Mouse (Mus musculus): ENCODE data around the gene RPS10-NUDT3. TPM values are rescaled to one million over a fixed set of nuclear protein-coding genes. Genes with fewer than 3 reads are reported as not detected.

The RPS10-NUDT3 gene
- polyA plus RNA-seq, 1 experiment from 2014 or later = not detected

GRCm38 (mm10) chr17:27592565-27592910 is 42.5 kb downstream of the RPS10-NUDT3 start:
- 96% methylated on average over 7 of the region's 7 CpGs for WGBS

GRCm38 (mm10) chr17:27591826-27592564 is 43.0 kb downstream of the RPS10-NUDT3 start:
- ATAC-seq (ENCODE audit: low FRiP score) (no peak), DNase-seq (ENCODE audit: low spot score) (no peak)
- Histone ChIP-seq H3K9ac (ENCODE audit: low read depth, low read length) (no peak overlapping the region), H3K27me3 (ENCODE audit: control insufficient read depth, insufficient read depth, low read length) (no peaks in the 10 kb centered on the region), H3K9me3 (ENCODE audit: control insufficient read depth, low read length) (no peaks in the 10 kb centered on the region), H3K4me3 (ENCODE audit: low read depth, low read length) (no peak overlapping the region), H3K4me2 (replicated peaks; ENCODE audit: low read depth, low read length) (no peak overlapping the region), H3K27ac (ENCODE audit: low read depth, low read length) (no peak overlapping the region), H3K36me3 (ENCODE audit: control insufficient read depth, insufficient read depth, low read length) (peaks cover 12% of the 10 kb centered on the region), H3K4me1 (replicated peaks; ENCODE audit: control insufficient read depth, insufficient read depth, low read length) (no peaks in the 10 kb centered on the region)
- WGBS = 89% methylated on average over 12 of the region's 12 CpGs

More at GRCm38 (mm10) chr17:27592565-27592910, 42.5 kb downstream of the RPS10-NUDT3 start:
- Histone ChIP-seq H3K27me3 (ENCODE audit: control insufficient read depth, insufficient read depth, low read length) (no peaks in the 10 kb centered on the region), H3K9me3 (ENCODE audit: control insufficient read depth, low read length) (no peaks in the 10 kb centered on the region), H3K36me3 (ENCODE audit: control insufficient read depth, insufficient read depth, low read length) (peaks cover 12% of the 10 kb centered on the region), H3K4me3 (ENCODE audit: low read depth, low read length) (no peak overlapping the region), H3K4me1 (replicated peaks; ENCODE audit: control insufficient read depth, insufficient read depth, low read length) (no peaks in the 10 kb centered on the region), H3K4me2 (replicated peaks; ENCODE audit: low read depth, low read length) (no peak overlapping the region), H3K9ac (ENCODE audit: low read depth, low read length) (no peak overlapping the region), H3K27ac (ENCODE audit: low read depth, low read length) (no peak overlapping the region)
- ATAC-seq (ENCODE audit: low FRiP score) (no peak), DNase-seq (ENCODE audit: low spot score) (no peak)

- no peaks in the 10 kb centered on the region for H3K27me3 ChIP-seq (ENCODE audit: control insufficient read depth, insufficient read depth, low read length)
- DNase-seq (ENCODE audit: low spot score) (no peak), ATAC-seq (ENCODE audit: low FRiP score) (no peak)
- 81% methylated on average over 8 of the region's 8 CpGs for WGBS
- H3K36me3 ChIP-seq (ENCODE audit: control insufficient read depth, insufficient read depth, low read length) = peaks cover 7% of the 10 kb centered on the region
- H3K4me3 ChIP-seq (ENCODE audit: low read depth, low read length) = no peak overlapping the region
- H3K4me2 ChIP-seq (replicated peaks; ENCODE audit: low read depth, low read length) = no peak overlapping the region
- H3K4me1 ChIP-seq (replicated peaks; ENCODE audit: control insufficient read depth, insufficient read depth, low read length) = no peaks in the 10 kb centered on the region
- H3K27ac ChIP-seq (ENCODE audit: low read depth, low read length) = no peak overlapping the region
- H3K9ac ChIP-seq (ENCODE audit: low read depth, low read length) = no peak overlapping the region
- H3K9me3 ChIP-seq (ENCODE audit: control insufficient read depth, low read length) = no peaks in the 10 kb centered on the region
Measured at GRCm38 (mm10) chr17:27588231-27588630, 46.8 kb downstream of the RPS10-NUDT3 start.

GRCm38 (mm10) chr17:27587252-27587651 is 47.8 kb downstream of the RPS10-NUDT3 start:
- 71% methylated on average over 12 of the region's 12 CpGs for WGBS

GRCm38 (mm10) chr17:27586661-27587060 is 48.4 kb downstream of the RPS10-NUDT3 start:
- no peaks in the 10 kb centered on the region for H3K9me3 ChIP-seq (ENCODE audit: control insufficient read depth, low read length)
- H3K4me1 ChIP-seq (replicated peaks; ENCODE audit: control insufficient read depth, insufficient read depth, low read length) = no peaks in the 10 kb centered on the region
- no peak overlapping the region for H3K4me3 ChIP-seq (ENCODE audit: low read depth, low read length)
- WGBS = 78% methylated on average over 9 of the region's 9 CpGs
- no peak overlapping the region for H3K9ac ChIP-seq (ENCODE audit: low read depth, low read length)
- no peak overlapping the region for H3K27ac ChIP-seq (ENCODE audit: low read depth, low read length)
- DNase-seq (ENCODE audit: low spot score) (no peak), ATAC-seq (ENCODE audit: low FRiP score) (no peak)
- peaks cover 7% of the 10 kb centered on the region; the same call in 1 of the 2 replicates for H3K36me3 ChIP-seq (ENCODE audit: control insufficient read depth, insufficient read depth, low read length)
- H3K27me3 ChIP-seq (ENCODE audit: control insufficient read depth, insufficient read depth, low read length) = no peaks in the 10 kb centered on the region
- H3K4me2 ChIP-seq (replicated peaks; ENCODE audit: low read depth, low read length) = no peak overlapping the region

More at GRCm38 (mm10) chr17:27587252-27587651, 47.8 kb downstream of the RPS10-NUDT3 start:
- Histone ChIP-seq H3K9ac (ENCODE audit: low read depth, low read length) (no peak overlapping the region), H3K4me1 (replicated peaks; ENCODE audit: control insufficient read depth, insufficient read depth, low read length) (no peaks in the 10 kb centered on the region), H3K36me3 (ENCODE audit: control insufficient read depth, insufficient read depth, low read length) (0 out of 2 replicates have a peak, but pooled peaks cover 2% of the 10 kb centered on the region), H3K27me3 (ENCODE audit: control insufficient read depth, insufficient read depth, low read length) (no peaks in the 10 kb centered on the region), H3K4me2 (replicated peaks; ENCODE audit: low read depth, low read length) (no peak overlapping the region), H3K4me3 (ENCODE audit: low read depth, low read length) (no peak overlapping the region), H3K27ac (ENCODE audit: low read depth, low read length) (no peak overlapping the region), H3K9me3 (ENCODE audit: control insufficient read depth, low read length) (no peaks in the 10 kb centered on the region)
- ATAC-seq (ENCODE audit: low FRiP score) (no peak), DNase-seq (ENCODE audit: low spot score) (no peak)

DNA sequence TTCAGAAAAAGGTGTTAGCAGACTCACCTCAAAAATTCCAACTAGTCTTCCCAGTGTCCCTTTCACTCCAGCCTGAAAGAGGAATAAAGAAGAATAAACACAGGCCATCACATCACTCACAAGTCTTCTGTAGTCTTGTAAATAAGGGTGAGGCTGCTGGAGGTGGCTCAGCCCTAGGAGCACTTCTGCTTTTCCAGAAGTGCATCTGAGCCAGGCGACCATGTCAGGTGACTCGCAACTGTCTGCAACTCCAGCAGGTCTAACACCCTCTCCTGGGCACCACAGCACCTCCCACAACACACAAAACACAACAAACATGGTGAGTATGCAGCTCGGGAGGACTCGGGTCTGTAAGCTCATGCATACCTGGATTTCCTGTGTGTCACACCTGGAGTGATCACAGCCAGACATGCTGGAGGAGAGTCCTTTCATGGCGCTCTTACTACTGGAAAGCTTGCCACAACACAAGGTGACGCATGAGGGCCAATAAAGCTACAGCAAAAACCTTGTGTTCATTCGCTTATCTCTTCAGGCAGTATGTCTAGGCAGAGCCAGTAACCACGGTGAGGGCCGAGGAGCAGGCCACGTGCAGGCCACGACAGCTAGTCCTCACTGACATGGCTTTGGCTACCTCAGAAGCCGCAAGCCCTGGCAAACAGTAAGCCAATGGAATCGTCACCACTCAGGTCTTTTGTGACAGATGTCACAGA is 51.7 kb downstream of the RPS10-NUDT3 start:
- WGBS = 90% methylated on average over 13 of the region's 13 CpGs
- no peak overlapping the region for H3K4me2 ChIP-seq (replicated peaks; ENCODE audit: low read depth, low read length)
- H3K36me3 ChIP-seq (ENCODE audit: control insufficient read depth, insufficient read depth, low read length) = peaks cover 11% of the 10 kb centered on the region
- no peak overlapping the region for H3K4me3 ChIP-seq (ENCODE audit: low read depth, low read length)
- no peak for ATAC-seq (ENCODE audit: low FRiP score)
- no peak overlapping the region for H3K27ac ChIP-seq (ENCODE audit: low read depth, low read length)
- no peak overlapping the region for H3K9ac ChIP-seq (ENCODE audit: low read depth, low read length)
- no peaks in the 10 kb centered on the region for H3K9me3 ChIP-seq (ENCODE audit: control insufficient read depth, low read length)
- DNase-seq (ENCODE audit: low spot score) = no peak
- H3K27me3 ChIP-seq (ENCODE audit: control insufficient read depth, insufficient read depth, low read length) = no peaks in the 10 kb centered on the region
- no peaks in the 10 kb centered on the region for H3K4me1 ChIP-seq (replicated peaks; ENCODE audit: control insufficient read depth, insufficient read depth, low read length)

DNA sequence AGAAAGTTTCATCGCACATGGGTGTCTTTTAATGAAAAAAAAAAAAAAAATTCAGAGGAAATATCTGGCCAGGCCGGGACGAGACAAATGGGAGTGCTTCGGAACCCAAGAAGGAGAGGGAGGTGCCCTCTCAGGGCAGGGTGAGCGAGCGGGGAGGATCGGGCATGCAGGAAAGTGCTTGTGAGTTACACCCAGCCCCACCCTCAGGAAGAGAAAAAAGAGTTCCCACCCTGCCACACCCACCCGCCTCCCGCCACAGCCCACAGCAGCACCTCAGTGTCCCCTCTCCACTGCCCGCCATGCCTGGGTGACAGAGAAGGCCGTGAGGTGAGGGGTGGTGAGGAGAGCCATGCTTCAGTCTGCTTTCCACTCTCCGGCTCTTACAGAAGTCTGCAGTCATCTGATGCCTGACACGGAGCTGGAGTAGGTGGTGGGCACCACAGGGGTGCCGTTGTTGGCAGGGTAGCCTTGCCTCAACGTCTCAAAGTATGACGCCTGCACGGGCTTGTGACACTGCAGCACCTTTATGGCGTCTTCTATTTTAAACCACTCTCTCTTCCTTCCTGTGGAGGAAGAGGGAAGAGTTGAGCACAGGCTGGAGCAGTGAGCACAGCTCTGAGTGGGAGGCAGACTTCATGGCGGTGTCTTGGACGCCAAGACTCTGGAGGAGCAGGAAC is 54.5 kb downstream of the RPS10-NUDT3 start:
- no peak overlapping the region for H3K4me2 ChIP-seq (replicated peaks; ENCODE audit: low read depth, low read length)
- H3K4me1 ChIP-seq (replicated peaks; ENCODE audit: control insufficient read depth, insufficient read depth, low read length) = no peaks in the 10 kb centered on the region
- ATAC-seq (ENCODE audit: low FRiP score) (no peak), DNase-seq (ENCODE audit: low spot score) (no peak)
- H3K4me3 ChIP-seq (ENCODE audit: low read depth, low read length) = no peak overlapping the region
- H3K27me3 ChIP-seq (ENCODE audit: control insufficient read depth, insufficient read depth, low read length) = no peaks in the 10 kb centered on the region
- H3K9ac ChIP-seq (ENCODE audit: low read depth, low read length) = no peak overlapping the region
- peaks cover 11% of the 10 kb centered on the region for H3K36me3 ChIP-seq (ENCODE audit: control insufficient read depth, insufficient read depth, low read length)
- H3K9me3 ChIP-seq (ENCODE audit: control insufficient read depth, low read length) = no peaks in the 10 kb centered on the region
- no peak overlapping the region for H3K27ac ChIP-seq (ENCODE audit: low read depth, low read length)
- 92% methylated on average over 20 of the region's 20 CpGs for WGBS

- Histone ChIP-seq H3K4me2 (replicated peaks; ENCODE audit: low read depth, low read length) (no peak overlapping the region), H3K9ac (ENCODE audit: low read depth, low read length) (no peak overlapping the region), H3K4me1 (replicated peaks; ENCODE audit: control insufficient read depth, insufficient read depth, low read length) (no peaks in the 10 kb centered on the region), H3K36me3 (ENCODE audit: control insufficient read depth, insufficient read depth, low read length) (peaks cover 11% of the 10 kb centered on the region), H3K27me3 (ENCODE audit: control insufficient read depth, insufficient read depth, low read length) (no peaks in the 10 kb centered on the region), H3K27ac (ENCODE audit: low read depth, low read length) (no peak overlapping the region), H3K9me3 (ENCODE audit: control insufficient read depth, low read length) (no peaks in the 10 kb centered on the region), H3K4me3 (ENCODE audit: low read depth, low read length) (no peak overlapping the region)
- no peak for DNase-seq (ENCODE audit: low spot score)
- WGBS = 97% methylated on average over 8 of the region's 8 CpGs
- no peak for ATAC-seq (ENCODE audit: low FRiP score)
Measured at GRCm38 (mm10) chr17:27579816-27580215, 55.2 kb downstream of the RPS10-NUDT3 start.
